Mouse (Mus musculus): Measurements from ENCODE around the gene Fastkd3. TPM values are rescaled to one million over a fixed set of nuclear protein-coding genes. Genes with fewer than 3 reads are reported as not detected.

Gene Fastkd3
- 10 to 100 TPM in 1 of 2 experiments, 1 to 10 TPM in 1; 5.8 to 10.2 TPM for total RNA-seq (2023)

DNA sequence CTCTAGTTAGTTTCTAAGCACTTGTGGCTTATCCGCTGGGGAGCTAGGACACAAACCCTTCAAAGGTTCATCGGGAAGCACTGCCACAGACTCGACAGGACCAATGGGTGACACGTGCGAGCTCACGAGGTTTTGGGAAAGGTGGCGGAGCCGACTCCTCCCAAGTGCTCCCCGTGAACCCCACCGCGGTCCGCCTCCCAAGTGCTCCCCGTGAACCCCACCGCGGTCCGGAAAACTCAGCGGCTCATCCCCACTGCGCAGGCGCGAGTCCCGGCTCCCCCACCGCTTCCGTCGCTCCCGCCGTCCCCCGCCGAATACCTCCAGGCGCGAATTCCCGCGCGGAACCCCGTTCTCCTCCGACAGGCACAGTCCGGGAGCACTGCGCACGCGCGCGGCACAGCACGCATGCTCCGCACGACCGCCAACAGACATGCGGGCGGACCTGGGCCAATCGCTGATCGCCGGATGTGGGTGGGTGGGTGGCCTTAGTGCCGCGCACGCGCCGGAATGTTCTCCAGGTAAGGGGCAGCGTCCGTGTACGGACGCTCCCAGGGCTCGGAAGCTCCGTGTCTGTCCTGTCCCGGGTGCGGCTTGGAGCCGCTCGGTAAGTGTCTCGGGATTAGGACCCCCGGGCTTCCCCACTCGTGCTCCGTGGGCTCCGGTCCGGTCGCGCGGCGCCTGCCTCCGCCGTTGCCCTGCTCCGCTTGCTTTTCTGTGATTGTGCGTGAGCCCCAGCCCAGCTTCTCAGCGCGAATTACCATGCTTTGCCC, at the start of gene Fastkd3, which contains the start of gene Mtrr:
Gene Fastkd3 (plus strand): TSS at position 488 of the 770 bp plus-strand sequence.
Gene Mtrr (minus strand): TSS at position 403 of the 770 bp plus-strand sequence.

DNA sequence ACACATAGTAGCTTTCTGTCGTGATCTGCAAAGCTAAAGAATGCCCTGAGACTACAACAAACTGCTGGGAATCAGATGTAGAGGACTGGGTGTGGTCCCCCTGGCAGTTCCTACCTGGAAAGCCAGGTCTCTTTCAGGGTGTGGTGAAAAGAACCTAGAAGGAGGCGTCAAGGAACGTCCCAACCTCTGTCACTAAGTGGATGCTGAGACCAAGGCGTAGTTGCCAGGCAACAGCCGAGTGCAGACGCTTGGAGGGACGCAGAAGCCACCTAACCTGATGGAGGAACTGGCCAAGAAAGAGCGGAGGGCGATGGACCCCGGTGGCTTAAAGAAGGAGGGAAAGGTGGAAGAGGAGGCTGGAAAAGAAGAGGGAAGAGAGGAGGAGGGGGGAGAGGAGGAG, 15.2 kb downstream of the Fastkd3 start, which contains the start of gene 1700001L19Rik:
Gene 1700001L19Rik (plus strand): TSS at position 223 of the 400 bp plus-strand sequence.

Other genes with a start within 250 kb of the Fastkd3 start
- 10 to 100 TPM in 1 of 2 experiments, 1 to 10 TPM in 1; 9.5 to 15.4 TPM for gene Mtrr, start 85 bp upstream of the Fastkd3 start, total RNA-seq (2023)
- not detected for gene 1700001L19Rik, start 15.2 kb downstream of the Fastkd3 start, total RNA-seq (2023)

All from monocyte, adult 59 days (primary cell).